Mouse (Mus musculus): ENCODE data around the gene Cramp1l. TPM values are rescaled to one million over a fixed set of nuclear protein-coding genes. Genes with fewer than 3 reads are reported as not detected.

The Cramp1l gene
- 4.5 and 5.5 TPM in 2 replicates for polyA plus RNA-seq (2012; ENCODE audit: insufficient read depth, low replicate concordance)

DNA sequence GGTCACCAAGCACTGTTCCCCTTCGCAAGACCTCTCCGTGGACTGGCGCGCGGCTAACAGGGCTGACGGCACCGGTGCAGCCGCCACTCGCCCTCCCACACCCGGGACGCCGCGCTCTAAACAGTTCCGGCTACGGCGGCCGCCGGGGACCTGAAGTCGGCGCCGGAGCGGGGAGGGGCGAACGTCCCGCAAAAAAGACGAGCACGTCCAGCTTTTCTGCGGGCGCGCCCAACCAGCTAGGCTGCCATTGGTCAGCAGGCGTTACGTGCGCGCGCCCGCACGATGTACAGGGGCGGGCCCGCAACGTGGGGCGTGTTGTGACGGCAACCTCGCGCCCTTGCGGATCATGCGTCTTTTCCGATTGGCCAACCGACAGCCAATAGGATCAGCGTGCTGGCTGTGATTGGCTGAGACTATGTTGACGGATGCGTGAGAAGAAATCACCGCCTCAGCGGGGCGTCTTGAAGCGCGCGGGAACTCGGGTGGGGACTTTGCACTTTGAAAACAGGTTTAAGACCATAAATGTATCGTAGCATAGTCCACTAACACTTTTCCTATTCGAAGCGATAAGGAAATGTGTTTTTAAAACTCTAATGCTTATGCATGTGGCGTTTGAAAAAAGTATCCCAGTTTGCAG lies at the start of gene Cramp1l, which contains the start of gene Ift140:
Cramp1l (minus strand) TSS at position 134 of the 637 bp plus-strand sequence.
Ift140 (plus strand) TSS at position 431 of the 637 bp plus-strand sequence.
- peaks cover 40% of the 10 kb centered on the region for H3K4me1 ChIP-seq
- no peak for TF ChIP-seq GATA1 (IDR thresholded peaks at IDR 0.05; ENCODE audit: borderline replicate concordance, low read length)
- TF ChIP-seq FLI1 (IDR thresholded peaks at IDR 0.05; ENCODE audit: low read length) = no peak
- H3K9me3 ChIP-seq = no peaks in the 10 kb centered on the region
- no peaks in the 10 kb centered on the region for H3K27me3 ChIP-seq (replicated peaks)
- peaks cover 40% of the 10 kb centered on the region for H3K36me3 ChIP-seq (replicated peaks; ENCODE audit: low read length)
- peak within 1 kb of the TSS; percentile 99 for H3K4me3 ChIP-seq (replicated peaks)

DNA sequence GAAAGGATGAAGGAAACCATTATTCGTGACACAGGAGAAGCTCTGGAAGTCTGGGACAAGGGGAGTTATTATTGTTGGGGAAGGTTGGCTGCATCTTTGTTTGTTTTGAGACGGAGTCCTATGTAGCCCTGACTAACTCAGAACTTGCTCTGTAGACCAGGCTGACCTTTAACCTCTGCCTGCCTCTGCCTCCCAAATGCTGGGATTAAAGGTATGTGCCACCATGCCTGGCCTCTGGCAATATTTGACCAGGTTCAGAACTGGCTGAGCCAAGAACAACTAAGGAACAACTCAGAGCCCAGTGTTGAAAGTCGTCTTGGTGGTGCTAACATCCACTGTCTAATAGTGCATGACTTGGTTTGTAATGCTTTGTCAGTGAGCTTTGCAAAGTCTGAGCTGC lies 49.6 kb upstream of the Cramp1l start:
- TF ChIP-seq GATA1 (IDR thresholded peaks at IDR 0.05; ENCODE audit: borderline replicate concordance, low read length) (no peak), FLI1 (IDR thresholded peaks at IDR 0.05; ENCODE audit: low read length) (no peak)
- peaks cover 62% of the 10 kb centered on the region for H3K4me1 ChIP-seq
- no peaks in the 10 kb centered on the region for H3K27me3 ChIP-seq (replicated peaks)
- peaks cover 61% of the 10 kb centered on the region for H3K36me3 ChIP-seq (replicated peaks; ENCODE audit: low read length)
- no peaks in the 10 kb centered on the region for H3K9me3 ChIP-seq
- no peak overlapping the region for H3K4me3 ChIP-seq (replicated peaks)

DNA sequence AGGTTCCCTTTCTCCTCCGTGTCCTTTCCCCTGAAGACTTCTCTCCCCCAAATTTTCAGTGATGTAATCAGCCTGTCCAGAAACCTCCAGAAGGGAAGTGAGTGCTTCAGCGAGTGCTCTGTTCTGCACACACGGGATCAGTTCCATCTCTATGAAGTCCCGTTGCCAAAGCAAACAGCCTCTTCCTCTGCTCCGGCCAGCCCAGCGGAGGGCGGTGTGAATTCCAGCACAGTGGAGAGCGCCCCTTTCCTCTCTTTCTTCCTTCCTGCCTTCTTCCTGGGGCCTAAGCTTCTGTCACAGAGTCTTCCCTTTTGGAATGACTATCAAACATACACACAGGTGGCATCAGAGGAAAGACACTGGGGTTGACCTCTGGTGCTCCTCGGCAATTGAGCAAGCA lies 48.8 kb upstream of the Cramp1l start:
- H3K36me3 ChIP-seq (replicated peaks; ENCODE audit: low read length) = peaks cover 64% of the 10 kb centered on the region
- peaks cover 54% of the 10 kb centered on the region for H3K4me1 ChIP-seq

DNA sequence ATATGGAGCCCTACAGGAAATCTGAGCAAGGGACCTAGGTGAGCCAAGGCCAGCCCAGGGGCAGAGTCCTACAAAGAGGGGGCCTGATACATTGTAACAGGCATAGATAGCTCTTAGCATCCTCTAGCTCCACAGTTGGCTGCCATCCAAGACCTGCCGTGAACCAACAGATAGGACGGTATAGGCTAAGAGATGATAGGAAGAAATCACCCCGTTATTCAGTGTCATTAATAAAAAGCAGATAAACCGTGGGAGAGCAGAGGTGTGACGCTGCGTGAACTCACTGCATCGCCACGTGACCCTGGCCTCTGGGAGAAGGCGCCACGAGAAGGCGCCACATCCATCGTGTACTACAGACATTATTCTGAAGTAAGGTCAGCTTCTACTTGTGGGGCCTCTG lies 48.3 kb upstream of the Cramp1l start:
- H3K27me3 ChIP-seq (replicated peaks) = no peaks in the 10 kb centered on the region
- TF ChIP-seq FLI1 (IDR thresholded peaks at IDR 0.05; ENCODE audit: low read length) = no peak
- TF ChIP-seq GATA1 (IDR thresholded peaks at IDR 0.05; ENCODE audit: borderline replicate concordance, low read length) = no peak
- H3K9me3 ChIP-seq = no peaks in the 10 kb centered on the region
- H3K36me3 ChIP-seq (replicated peaks; ENCODE audit: low read length) = peaks cover 69% of the 10 kb centered on the region
- H3K4me1 ChIP-seq = peaks cover 49% of the 10 kb centered on the region
- H3K4me3 ChIP-seq (replicated peaks) = no peak overlapping the region

More for the DNA sequence above, 48.8 kb upstream of the Cramp1l start:
- Histone ChIP-seq H3K27me3 (replicated peaks) (no peaks in the 10 kb centered on the region), H3K9me3 (no peaks in the 10 kb centered on the region), H3K4me3 (replicated peaks) (no peak overlapping the region)
- TF ChIP-seq GATA1 (IDR thresholded peaks at IDR 0.05; ENCODE audit: borderline replicate concordance, low read length) = no peak

DNA sequence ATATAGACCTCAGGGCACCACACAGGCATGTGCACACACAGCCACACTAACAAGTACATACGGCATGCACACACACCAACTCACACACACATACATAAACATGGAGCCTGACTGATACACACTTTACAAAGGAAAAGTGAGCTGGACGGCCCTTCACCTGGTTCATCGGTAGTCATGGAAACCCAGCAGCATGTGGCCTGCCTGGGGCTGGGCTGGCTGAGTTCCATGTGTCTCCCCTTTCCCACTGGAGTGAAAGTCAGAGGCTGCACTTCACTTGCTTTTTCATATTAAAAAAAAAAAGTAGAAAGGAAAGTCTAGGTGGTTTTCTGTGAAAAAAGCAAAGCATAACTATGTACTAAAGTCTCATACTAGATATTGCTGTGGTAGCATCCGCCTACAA lies 47.7 kb upstream of the Cramp1l start:
- H3K4me3 ChIP-seq (replicated peaks) = no peak overlapping the region
- H3K36me3 ChIP-seq (replicated peaks; ENCODE audit: low read length) = peaks cover 75% of the 10 kb centered on the region
- TF ChIP-seq FLI1 (IDR thresholded peaks at IDR 0.05; ENCODE audit: low read length) (no peak), GATA1 (IDR thresholded peaks at IDR 0.05; ENCODE audit: borderline replicate concordance, low read length) (no peak)
- H3K4me1 ChIP-seq = peaks cover 43% of the 10 kb centered on the region
- no peaks in the 10 kb centered on the region for H3K27me3 ChIP-seq (replicated peaks)
- H3K9me3 ChIP-seq = no peaks in the 10 kb centered on the region

DNA sequence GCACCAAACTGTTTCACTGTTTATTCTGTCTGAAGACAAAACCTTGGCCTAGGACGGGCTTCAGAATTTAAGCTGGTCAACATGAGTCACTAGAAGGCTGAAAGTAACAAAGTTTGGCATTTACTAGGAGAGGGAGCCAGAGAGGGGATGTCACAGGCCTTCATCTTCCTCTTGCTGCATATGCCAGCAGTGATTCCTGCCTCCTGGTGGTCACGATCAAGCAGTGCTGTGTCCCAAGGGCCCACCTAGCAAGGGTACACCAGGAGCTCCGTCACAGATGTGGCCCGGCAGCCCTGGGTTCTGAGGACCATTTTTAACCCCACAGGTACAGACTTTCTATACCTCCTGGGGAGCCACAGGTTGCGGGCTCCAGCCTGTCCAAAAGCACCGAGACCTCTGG lies 41.5 kb upstream of the Cramp1l start:
- Histone ChIP-seq H3K4me1 (peaks cover 4% of the 10 kb centered on the region; the same call in 1 of the 2 replicates), H3K9me3 (no peaks in the 10 kb centered on the region), H3K27me3 (replicated peaks) (no peaks in the 10 kb centered on the region), H3K36me3 (replicated peaks; ENCODE audit: low read length) (peaks cover 92% of the 10 kb centered on the region), H3K4me3 (replicated peaks) (no peak overlapping the region)
- TF ChIP-seq FLI1 (IDR thresholded peaks at IDR 0.05; ENCODE audit: low read length) (no peak), GATA1 (IDR thresholded peaks at IDR 0.05; ENCODE audit: borderline replicate concordance, low read length) (no peak)

DNA sequence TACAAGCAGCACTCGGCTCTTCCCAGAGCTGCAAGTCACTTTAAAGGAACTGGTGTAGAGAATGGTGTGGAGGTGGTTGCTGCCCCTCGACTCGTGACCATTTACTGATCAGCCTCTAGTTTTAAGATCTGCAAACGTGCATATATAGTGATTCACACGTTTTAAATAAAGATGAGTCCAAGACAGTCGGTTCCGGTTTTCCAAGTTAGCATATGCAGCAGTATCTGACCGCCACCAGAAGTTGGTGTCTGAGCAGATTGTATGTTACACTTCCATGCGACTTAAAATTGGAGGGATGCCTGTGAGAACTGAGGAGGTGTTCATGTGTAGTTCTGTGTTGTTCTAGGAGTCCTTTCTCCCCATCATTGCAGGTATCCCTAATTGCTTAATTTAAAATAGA lies 37.7 kb upstream of the Cramp1l start:
- H3K36me3 ChIP-seq (replicated peaks; ENCODE audit: low read length) = peaks cover 91% of the 10 kb centered on the region
- TF ChIP-seq FLI1 (IDR thresholded peaks at IDR 0.05; ENCODE audit: low read length) (no peak), GATA1 (IDR thresholded peaks at IDR 0.05; ENCODE audit: borderline replicate concordance, low read length) (no peak)

DNA sequence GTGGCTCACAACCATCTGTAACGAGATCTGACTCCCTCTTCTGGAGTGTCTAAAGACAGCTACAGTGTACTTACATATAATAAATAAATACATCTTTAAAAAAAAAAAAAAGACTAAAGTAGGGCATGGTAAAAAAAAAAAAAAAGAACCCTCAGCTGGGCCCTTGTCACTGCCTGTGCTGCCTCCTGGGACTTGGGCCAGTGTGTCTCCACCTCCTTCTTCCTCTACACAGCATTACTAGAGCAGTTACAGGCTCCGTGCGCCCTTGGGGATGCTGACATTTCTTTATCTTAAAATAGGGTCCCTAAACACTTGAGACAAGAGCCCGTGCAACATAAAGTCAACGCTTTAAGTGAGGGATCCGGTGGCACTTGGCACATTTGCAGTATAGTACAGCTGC lies 31.6 kb upstream of the Cramp1l start:
- Histone ChIP-seq H3K9me3 (no peaks in the 10 kb centered on the region), H3K4me1 (peaks cover 17% of the 10 kb centered on the region), H3K27me3 (replicated peaks) (no peaks in the 10 kb centered on the region), H3K36me3 (replicated peaks; ENCODE audit: low read length) (peaks cover 71% of the 10 kb centered on the region), H3K4me3 (replicated peaks) (no peak overlapping the region)
- TF ChIP-seq FLI1 (IDR thresholded peaks at IDR 0.05; ENCODE audit: low read length) (no peak), GATA1 (IDR thresholded peaks at IDR 0.05; ENCODE audit: borderline replicate concordance, low read length) (no peak)

More for the DNA sequence above, 37.7 kb upstream of the Cramp1l start:
- H3K27me3 ChIP-seq (replicated peaks) = no peaks in the 10 kb centered on the region
- H3K4me3 ChIP-seq (replicated peaks) = no peak overlapping the region
- no peaks in the 10 kb centered on the region for H3K4me1 ChIP-seq
- H3K9me3 ChIP-seq = no peaks in the 10 kb centered on the region

DNA sequence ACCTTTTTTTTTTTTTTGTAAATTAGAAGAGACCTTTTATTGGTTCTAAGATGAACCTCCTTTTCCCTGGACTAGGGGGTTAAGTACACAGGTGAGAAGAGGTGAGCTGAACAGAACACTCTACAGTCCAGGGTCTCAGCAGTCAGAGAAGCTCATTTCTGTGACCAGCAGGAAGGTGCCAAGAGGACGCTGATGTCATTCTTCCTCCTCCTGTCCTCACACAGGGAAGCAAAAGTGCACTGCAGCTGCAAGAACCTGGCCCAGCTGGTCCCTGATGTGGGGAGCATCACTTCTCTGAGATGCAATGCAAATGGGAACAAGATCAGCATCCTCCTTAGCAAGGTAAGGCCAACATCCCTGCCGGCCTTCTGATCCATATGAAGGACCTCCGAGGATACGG lies 29.7 kb upstream of the Cramp1l start:
- peaks cover 76% of the 10 kb centered on the region for H3K36me3 ChIP-seq (replicated peaks; ENCODE audit: low read length)
- H3K4me1 ChIP-seq = peaks cover 19% of the 10 kb centered on the region
- no peaks in the 10 kb centered on the region for H3K27me3 ChIP-seq (replicated peaks)
- H3K4me3 ChIP-seq (replicated peaks) = no peak overlapping the region
- H3K9me3 ChIP-seq = no peaks in the 10 kb centered on the region
- no peak for TF ChIP-seq FLI1 (IDR thresholded peaks at IDR 0.05; ENCODE audit: low read length)
- TF ChIP-seq GATA1 (IDR thresholded peaks at IDR 0.05; ENCODE audit: borderline replicate concordance, low read length) = no peak

DNA sequence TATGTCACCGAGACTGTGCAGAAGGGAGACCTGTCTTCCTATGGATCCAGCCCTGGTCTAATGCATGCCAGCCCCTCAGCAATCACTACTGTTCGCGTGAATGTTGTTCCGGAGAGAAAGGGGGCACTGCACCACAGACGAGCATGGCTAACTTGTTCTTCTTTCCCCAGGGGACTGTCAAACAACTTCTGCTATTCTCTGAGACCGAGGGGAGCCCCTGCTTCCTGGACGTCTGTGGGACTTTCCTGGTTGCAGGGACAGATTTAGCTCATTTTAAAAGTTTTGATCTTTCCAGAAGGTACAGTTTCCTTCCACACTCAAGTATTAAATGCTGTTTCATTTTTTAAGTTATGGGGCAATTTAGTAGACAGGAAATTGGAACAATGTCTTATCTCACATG lies 29.3 kb upstream of the Cramp1l start:
- no peaks in the 10 kb centered on the region for H3K27me3 ChIP-seq (replicated peaks)
- H3K4me1 ChIP-seq = peaks cover 19% of the 10 kb centered on the region
- H3K4me3 ChIP-seq (replicated peaks) = no peak overlapping the region
- H3K36me3 ChIP-seq (replicated peaks; ENCODE audit: low read length) = peaks cover 75% of the 10 kb centered on the region
- H3K9me3 ChIP-seq = no peaks in the 10 kb centered on the region
- no peak for TF ChIP-seq FLI1 (IDR thresholded peaks at IDR 0.05; ENCODE audit: low read length)
- TF ChIP-seq GATA1 (IDR thresholded peaks at IDR 0.05; ENCODE audit: borderline replicate concordance, low read length) = no peak
